Mouse (Mus musculus) CH12F3 (cell line): ENCODE results near the gene Tagln.

Source experiments
- in situ Hi-C: fragments of 300-500 bp; cut with MboI; formaldehyde crosslinking; loops from 2 replicates; pipeline ENCODE4 v1.14.3; 2020; ENCODE audit warnings: low sequenced_read_pairs

Tagln gene

GRCm38 (mm10) chr9:45946182-45946871 is 10.5 kb upstream of the Tagln start:
- in situ Hi-C loops, result no loop called here

GRCm38 (mm10) chr9:45945721-45946120 is 9.9 kb upstream of the Tagln start:
- in situ Hi-C loops, result no loop called here

GRCm38 (mm10) chr9:45944506-45945400 is 8.9 kb upstream of the Tagln start:
- in situ Hi-C loops, result no loop called here

GRCm38 (mm10) chr9:45943628-45944505 is 8.0 kb upstream of the Tagln start:
- in situ Hi-C loops, result no loop called here

- in situ Hi-C loops, result no loop called here
Observed at GRCm38 (mm10) chr9:45942916-45943315, 7.1 kb upstream of the Tagln start.

DNA sequence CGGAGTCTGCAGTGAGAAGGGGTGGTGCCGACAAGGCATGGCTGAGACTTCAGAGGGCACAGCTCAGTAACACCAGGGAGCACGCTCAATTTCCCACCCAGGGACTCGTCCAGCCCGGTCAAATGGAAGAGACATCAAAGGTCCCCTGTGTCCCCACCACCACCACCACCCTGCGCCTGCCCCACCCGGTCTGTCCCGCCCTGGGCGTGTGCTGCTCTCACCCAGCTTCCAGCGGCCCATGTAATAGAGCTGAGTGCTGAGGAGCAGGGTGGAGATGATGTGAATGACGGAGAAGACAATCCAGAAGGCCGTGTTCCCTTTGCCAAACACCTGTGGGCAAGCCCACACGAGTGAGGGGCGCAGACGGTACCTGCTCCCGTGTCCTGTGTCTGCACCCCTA is 6.6 kb upstream of the Tagln start:
- in situ Hi-C loops, result no loop called here

GRCm38 (mm10) chr9:45941329-45941888 is 5.6 kb upstream of the Tagln start:
- in situ Hi-C loops, result no loop called here

DNA sequence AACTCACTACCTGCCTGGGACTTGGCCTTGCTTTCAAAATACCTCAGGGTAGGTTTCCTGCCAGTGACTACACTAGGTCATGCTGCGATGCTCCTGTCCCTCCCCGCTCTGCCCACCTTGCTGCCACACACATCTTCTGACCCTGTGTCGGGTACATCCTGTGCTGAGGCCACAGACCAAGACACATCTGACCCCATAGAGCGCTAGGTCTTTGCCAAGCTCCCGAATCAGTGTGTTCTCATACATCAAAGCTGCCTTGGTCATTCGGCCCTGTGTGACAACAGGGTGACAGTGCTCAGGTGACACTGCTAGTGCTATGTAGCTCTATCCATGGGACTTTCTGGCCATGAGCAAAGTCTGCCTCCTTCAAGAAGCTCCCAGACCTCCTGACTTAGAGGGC is 3.9 kb upstream of the Tagln start:
- in situ Hi-C loops, result no loop called here

DNA sequence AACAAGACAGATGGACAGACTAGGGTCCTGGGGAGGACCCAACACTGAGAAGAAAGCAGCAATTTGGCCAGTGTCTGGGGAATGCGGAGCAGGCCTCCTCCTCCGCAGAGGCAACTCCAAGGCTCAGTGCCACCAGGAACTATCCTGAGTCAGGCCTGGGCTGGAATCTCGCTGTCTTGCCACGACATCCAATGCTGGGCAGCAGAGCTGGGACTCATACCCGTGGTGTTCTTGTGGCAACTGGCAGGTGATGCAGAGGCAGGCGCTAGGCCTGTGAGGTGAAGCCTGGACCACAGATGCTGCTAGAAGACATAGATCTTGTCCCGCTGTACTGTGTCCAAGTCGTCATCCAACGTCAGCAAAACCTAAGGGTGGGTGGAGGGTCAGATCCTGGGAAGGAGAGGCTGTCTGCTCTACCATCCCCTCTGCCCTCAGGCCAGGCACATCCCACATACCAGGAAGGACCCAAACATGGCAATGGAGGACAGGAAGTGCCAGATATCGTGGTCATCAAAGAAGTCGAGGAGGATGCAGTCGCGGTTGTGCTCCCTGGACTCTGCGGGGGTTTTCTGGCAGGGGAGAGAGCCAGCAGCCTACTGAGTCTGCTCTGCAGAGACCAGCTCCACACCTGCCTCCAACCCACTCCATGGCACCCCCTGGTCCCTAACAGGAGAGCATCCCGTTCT is 3.2 kb upstream of the Tagln start:
- in situ Hi-C loops, result no loop called here

GRCm38 (mm10) chr9:45938088-45938487 is 2.2 kb upstream of the Tagln start:
- in situ Hi-C loops, result no loop called here

DNA sequence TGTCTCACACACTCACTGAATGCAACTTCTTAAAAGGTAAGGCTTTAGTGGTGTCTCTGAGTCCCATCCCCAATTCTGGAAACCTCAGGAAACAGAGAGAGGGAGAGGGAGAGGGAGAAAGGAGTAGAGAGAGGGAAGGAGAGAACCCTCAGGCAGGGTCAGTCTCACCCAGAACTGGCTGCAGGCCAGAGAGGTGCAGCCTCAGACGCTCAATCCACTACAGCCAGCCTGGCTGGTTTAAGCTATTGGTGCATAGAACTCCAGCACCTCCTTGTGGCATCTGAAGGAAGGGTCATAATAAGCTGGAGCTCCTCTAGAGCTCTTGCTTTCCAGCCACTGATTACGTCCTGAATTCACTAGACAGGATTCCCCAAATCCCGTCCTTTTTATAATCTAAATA is 1.0 kb upstream of the Tagln start:
- in situ Hi-C loops, result no loop called here

- in situ Hi-C loops, result no loop called here
Observed at GRCm38 (mm10) chr9:45932571-45933415, 3.1 kb downstream of the Tagln start.

DNA sequence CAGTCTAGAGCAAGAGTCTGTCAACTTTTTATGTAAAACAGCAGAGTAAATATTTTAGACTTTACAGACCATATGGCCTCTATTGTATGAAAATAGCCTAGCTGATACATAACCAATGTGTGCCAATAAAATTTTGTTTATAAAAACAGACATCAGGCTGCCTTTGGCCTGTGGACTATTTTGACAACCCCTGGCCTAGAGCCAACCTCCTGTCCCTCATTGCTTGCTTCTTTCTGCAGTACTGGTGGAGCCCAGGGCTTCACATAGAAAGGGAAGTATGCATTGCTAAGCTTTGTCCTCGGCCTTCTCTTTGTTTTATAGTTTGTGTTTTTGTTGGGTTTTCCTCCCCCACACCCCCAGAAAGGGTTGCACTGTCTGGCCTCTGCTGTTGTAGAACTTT is 3.9 kb downstream of the Tagln start:
- in situ Hi-C loops, result no loop called here

DNA sequence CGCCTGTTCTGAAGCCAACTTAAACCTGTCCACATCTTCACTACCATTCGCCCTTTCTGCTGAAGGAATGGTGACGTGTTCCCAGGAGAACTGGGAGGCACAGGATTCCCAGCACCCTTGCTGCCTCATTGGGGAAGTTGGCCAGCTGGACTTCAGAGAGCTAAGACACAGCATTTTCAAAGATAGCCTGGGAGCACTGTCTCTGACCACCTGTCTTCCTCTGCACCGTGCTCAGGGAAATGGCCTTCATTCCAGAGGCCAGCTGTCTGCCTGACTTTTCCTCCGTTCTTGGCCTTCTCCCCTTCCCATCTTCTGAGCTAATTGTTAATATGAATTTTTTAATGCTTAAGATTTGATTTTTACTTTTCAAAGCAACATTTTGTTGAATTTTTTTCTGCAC is 6.6 kb downstream of the Tagln start:
- in situ Hi-C loops, result no loop called here

GRCm38 (mm10) chr9:45919895-45920294 is 16.0 kb downstream of the Tagln start:
- in situ Hi-C loops, result no loop called here

DNA sequence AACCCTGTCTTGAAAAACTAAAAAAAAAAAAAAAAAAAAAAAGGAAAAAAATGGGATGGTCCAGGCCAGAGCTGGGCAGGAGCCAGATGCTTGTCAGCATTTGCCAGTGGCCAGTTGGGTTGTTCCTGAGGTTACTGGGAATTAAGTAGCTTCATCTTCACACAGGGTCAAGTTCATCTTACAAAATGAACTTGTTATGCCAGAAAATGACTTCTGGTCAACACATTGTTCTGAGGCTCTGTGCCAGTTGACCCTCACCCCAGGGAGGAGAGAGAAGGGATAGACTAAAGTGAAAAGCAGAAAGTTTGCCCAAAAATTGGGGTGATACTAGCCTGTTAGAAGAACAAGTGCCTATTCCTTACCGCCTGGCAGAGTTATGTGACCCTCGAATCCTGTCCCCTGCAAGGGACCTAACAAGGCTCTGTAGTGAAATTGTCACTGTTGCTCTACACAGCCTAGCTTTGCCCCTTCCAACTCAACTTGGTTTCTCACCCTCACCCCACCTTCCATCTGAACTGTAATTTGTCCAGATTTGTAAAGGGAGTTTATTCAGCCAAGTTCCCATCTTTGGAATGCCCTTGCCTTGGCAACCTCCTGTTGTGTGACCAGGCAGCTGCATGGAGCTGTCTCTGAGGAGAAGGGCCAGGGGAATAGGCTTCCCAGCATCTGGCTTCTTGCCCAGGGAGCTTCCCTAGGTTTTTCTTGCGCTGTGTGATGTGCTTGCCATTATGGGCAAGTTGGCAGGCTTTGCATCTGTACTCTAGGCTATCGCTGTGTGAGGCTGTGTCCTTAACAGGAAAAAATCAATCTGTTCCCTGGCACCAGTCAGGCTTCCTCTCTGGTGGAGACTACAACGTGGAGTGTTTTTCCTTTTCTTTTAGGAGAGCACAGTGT is 18.6 kb downstream of the Tagln start:
- in situ Hi-C loops, result no loop called here

- in situ Hi-C loops, result no loop called here
Observed at GRCm38 (mm10) chr9:45915659-45916058, 20.2 kb downstream of the Tagln start.

DNA sequence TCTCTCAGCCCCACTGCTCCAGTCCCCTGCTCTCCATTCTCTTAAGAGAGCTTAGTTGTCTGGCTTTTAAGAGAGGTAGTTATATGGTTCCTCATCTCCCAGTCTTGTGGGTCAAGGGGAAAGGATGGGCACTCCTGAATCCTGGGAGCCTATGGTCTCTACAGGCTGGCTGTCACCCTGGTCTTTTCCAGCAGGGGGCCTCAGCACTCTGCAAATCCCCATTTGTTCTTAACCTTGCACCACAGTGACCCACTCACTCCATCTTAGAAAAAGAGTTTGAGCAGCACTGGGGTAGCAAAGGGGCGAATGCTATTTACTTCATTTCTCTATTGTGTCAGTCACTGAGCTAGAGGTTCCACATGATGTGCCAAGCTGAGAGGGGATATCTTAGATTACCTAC is 24.2 kb downstream of the Tagln start:
- in situ Hi-C loops, result no loop called here

- in situ Hi-C loops, result no loop called here
Observed at GRCm38 (mm10) chr9:45910995-45911394, 24.9 kb downstream of the Tagln start.
